Mouse (Mus musculus) midbrain, embryonic 15.5 days (tissue): ENCODE results near the gene Fhl1. TPM values are rescaled to one million over a fixed set of nuclear protein-coding genes. Genes with fewer than 3 reads are reported as not detected.

ENCODE experiments used
- ATAC-seq: fragments of 200-750 bp; cut with Nextera tagmentation; replicated peaks from 2 replicates; pipeline ENCODE4 v1.8.0; 2017; ENCODE audit warnings: moderate TSS enrichment
- H3K27ac ChIP-seq: fragments of 300-500 bp; sonication (generic); 2 replicates; pipeline ENCODE4 v1.5.1; 2015; ENCODE audit warnings: mild to moderate bottlenecking, inconsistent platforms
- H3K27me3 ChIP-seq: fragments of 300-500 bp; sonication (generic); replicated peaks from 2 replicates; pipeline ENCODE4 v1.6.1; 2015; ENCODE audit warnings: inconsistent platforms
- H3K36me3 ChIP-seq: fragments of 300-500 bp; sonication (generic); replicated peaks from 2 replicates; pipeline ENCODE4 v1.6.1; 2015; ENCODE audit warnings: inconsistent platforms
- H3K4me1 ChIP-seq: fragments of 300-500 bp; sonication (generic); 2 replicates; pipeline ENCODE4 v1.6.1; 2015; ENCODE audit warnings: inconsistent platforms
- H3K4me2 ChIP-seq: fragments of 300-500 bp; sonication (generic); 2 replicates; pipeline ENCODE4 v1.6.1; 2015; ENCODE audit warnings: inconsistent platforms, mild to moderate bottlenecking, moderate library complexity
- H3K4me3 ChIP-seq: fragments of 300-500 bp; sonication (generic); 2 replicates; pipeline ENCODE4 v1.5.1; 2015; ENCODE audit warnings: mild to moderate bottlenecking, inconsistent platforms
- H3K9ac ChIP-seq: fragments of 300-500 bp; sonication (generic); 2 replicates; pipeline ENCODE4 v1.6.1; 2015; ENCODE audit warnings: mild to moderate bottlenecking, inconsistent platforms
- H3K9me3 ChIP-seq: fragments of 300-500 bp; sonication (generic); 2 replicates; pipeline ENCODE4 v1.6.1; 2016; ENCODE audit warnings: inconsistent platforms
- WGBS: fragments of 180-500 bp; shearing (Covaris S2); methylation state at CpG from one replicate; pipeline ENCODE4 v1.1.7; 2015; ENCODE audit warnings: mixed read lengths; 5-methylcytosine and 5-hydroxymethylcytosine counted together
- polyA plus RNA-seq: library from polyadenylated mRNA; unstranded; fragments of >200 nt; fragmentation: Nextera tagmentation; extraction: Ambion mirVana; gene quantifications from 2 replicates; pipeline ENCODE4 v1.2.1, GENCODE M21; 2015

The Fhl1 gene
- polyA plus RNA-seq, 1 experiment from 2014 or later = 177 TPM

DNA sequence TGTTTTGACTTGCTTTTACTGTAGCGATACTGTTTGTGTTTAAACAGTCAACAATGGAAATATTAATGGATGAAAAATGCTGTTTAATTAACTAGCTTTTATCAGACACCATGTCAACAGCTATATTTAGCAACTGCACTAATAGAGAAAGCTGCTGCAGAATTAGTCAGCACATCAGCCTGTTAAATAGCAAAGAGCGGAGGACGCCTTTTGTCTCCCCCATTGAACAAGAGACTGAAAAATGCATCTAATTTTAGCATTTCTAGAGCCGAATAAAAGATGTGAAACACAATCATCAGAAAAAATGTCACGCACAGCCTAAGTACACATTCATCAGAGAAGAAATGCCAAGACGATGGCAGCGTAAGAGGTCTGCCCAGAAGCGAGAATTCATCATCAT lies 9.0 kb upstream of the Fhl1 start:
- H3K4me2 ChIP-seq = no peak overlapping the region
- WGBS = 55% methylated on average over 8 of the region's 8 CpGs
- H3K9ac ChIP-seq = no peak overlapping the region
- no peaks in the 10 kb centered on the region for H3K36me3 ChIP-seq
- H3K27ac ChIP-seq = peak overlapping the region; percentile 60
- H3K27me3 ChIP-seq = no peaks in the 10 kb centered on the region
- H3K4me1 ChIP-seq = no peaks in the 10 kb centered on the region
- no peak overlapping the region for H3K4me3 ChIP-seq
- H3K9me3 ChIP-seq = no peaks in the 10 kb centered on the region
- ATAC-seq = peak; percentile 42; the same call in 1 of the 2 replicates

- no peak for ATAC-seq
- H3K36me3 ChIP-seq = no peaks in the 10 kb centered on the region
- 76% methylated on average over 3 of the region's 3 CpGs for WGBS
Observed at GRCm38 (mm10) chrX:56728507-56728906, 3.1 kb upstream of the Fhl1 start.

GRCm38 (mm10) chrX:56730828-56731305 lies 720 bp upstream of the Fhl1 start:
- Histone ChIP-seq H3K27ac (peak overlapping the region; percentile 89), H3K9ac (peak overlapping the region; percentile 76), H3K4me3 (peak overlapping the region; percentile 65), H3K27me3 (no peaks in the 10 kb centered on the region), H3K36me3 (no peaks in the 10 kb centered on the region), H3K9me3 (no peaks in the 10 kb centered on the region), H3K4me1 (peaks cover 4% of the 10 kb centered on the region; the same call in 1 of the 2 replicates), H3K4me2 (peak overlapping the region; percentile 50)
- WGBS = 28% methylated on average over 10 of the region's 10 CpGs
- peak; percentile 66 for ATAC-seq

More at GRCm38 (mm10) chrX:56728507-56728906, 3.1 kb upstream of the Fhl1 start:
- Histone ChIP-seq H3K27ac (no peak overlapping the region), H3K9ac (no peak overlapping the region), H3K27me3 (no peaks in the 10 kb centered on the region), H3K9me3 (no peaks in the 10 kb centered on the region), H3K4me2 (no peak overlapping the region), H3K4me3 (no peak overlapping the region), H3K4me1 (peaks cover 4% of the 10 kb centered on the region; the same call in 1 of the 2 replicates)

DNA sequence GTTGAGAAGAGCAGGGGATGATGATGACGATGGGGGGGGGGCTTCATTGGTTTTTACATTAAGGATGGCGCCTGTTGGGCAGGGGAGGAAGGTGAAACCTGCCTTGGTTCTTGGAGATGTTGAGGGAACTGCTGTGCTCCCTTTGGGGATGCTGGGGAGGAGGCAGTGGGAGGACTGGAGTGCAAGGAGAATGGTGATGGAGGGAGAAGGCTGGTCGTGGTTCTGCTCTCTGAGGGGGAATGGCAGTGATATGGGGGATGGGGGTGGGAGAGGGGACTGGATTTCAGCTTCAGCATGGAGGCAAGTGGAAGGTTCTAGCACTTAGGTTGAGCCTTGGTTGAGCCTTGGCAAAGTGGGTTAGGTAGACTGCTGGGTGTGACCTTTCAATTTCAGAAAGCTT lies 814 bp downstream of the Fhl1 start:
- Histone ChIP-seq H3K36me3 (no peaks in the 10 kb centered on the region), H3K4me1 (peaks cover 4% of the 10 kb centered on the region; the same call in 1 of the 2 replicates), H3K27ac (peak overlapping the region; percentile 89), H3K4me3 (peak overlapping the region; percentile 65), H3K4me2 (peak overlapping the region; percentile 50), H3K9me3 (no peaks in the 10 kb centered on the region), H3K9ac (peak overlapping the region; percentile 76), H3K27me3 (no peaks in the 10 kb centered on the region)
- WGBS = 7% methylated on average over 3 of the region's 3 CpGs
- no peak for ATAC-seq

- Histone ChIP-seq H3K36me3 (no peaks in the 10 kb centered on the region), H3K27me3 (no peaks in the 10 kb centered on the region), H3K4me1 (peaks cover 4% of the 10 kb centered on the region; the same call in 1 of the 2 replicates), H3K9ac (no peak overlapping the region), H3K9me3 (no peaks in the 10 kb centered on the region), H3K4me2 (no peak overlapping the region; the same call in 1 of the 2 replicates), H3K27ac (no peak overlapping the region), H3K4me3 (no peak overlapping the region)
- ATAC-seq = no peak
- WGBS = 33% methylated on average over 5 of the region's 5 CpGs
Observed at GRCm38 (mm10) chrX:56734436-56734835, 2.8 kb downstream of the Fhl1 start.

- Histone ChIP-seq H3K4me1 (no peaks in the 10 kb centered on the region), H3K9me3 (no peaks in the 10 kb centered on the region), H3K4me3 (no peak overlapping the region), H3K27ac (no peak overlapping the region), H3K27me3 (no peaks in the 10 kb centered on the region), H3K36me3 (no peaks in the 10 kb centered on the region), H3K4me2 (no peak overlapping the region), H3K9ac (no peak overlapping the region)
- WGBS = 70% methylated on average over 1 of the region's 1 CpGs
- ATAC-seq = no peak
Observed at GRCm38 (mm10) chrX:56736226-56736625, 4.6 kb downstream of the Fhl1 start.

- WGBS = 70% methylated on average over 5 of the region's 5 CpGs
- no peaks in the 10 kb centered on the region for H3K4me1 ChIP-seq
- no peaks in the 10 kb centered on the region for H3K27me3 ChIP-seq
- ATAC-seq = no peak
- no peaks in the 10 kb centered on the region for H3K9me3 ChIP-seq
- H3K4me2 ChIP-seq = no peak overlapping the region
- no peak overlapping the region for H3K9ac ChIP-seq
- H3K4me3 ChIP-seq = no peak overlapping the region
- no peaks in the 10 kb centered on the region for H3K36me3 ChIP-seq
- H3K27ac ChIP-seq = no peak overlapping the region
Observed at GRCm38 (mm10) chrX:56737848-56738554, 6.4 kb downstream of the Fhl1 start.

DNA sequence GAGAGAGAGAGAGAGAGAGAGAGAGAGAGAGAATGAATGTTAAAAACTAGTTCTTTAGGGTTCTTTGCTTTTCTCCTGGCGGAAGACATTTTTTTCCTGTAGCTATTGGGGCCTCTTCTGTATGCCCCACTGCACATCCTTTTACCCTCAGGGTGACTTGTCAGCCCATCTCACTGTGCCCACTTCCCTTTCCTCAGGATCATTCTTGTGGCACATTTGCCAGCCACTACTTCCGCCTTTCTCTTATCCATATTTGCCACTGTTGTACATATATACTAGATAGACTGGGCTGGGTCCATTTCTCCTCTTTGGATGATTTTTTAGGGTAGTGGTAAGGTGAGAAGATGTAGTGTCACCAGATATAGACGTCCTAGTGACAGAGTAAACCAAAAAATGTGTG lies 9.8 kb downstream of the Fhl1 start:
- ATAC-seq = no peak
- Histone ChIP-seq H3K9me3 (no peaks in the 10 kb centered on the region), H3K27ac (no peak overlapping the region), H3K27me3 (no peaks in the 10 kb centered on the region), H3K4me2 (no peak overlapping the region), H3K4me1 (no peaks in the 10 kb centered on the region), H3K9ac (no peak overlapping the region), H3K4me3 (no peak overlapping the region), H3K36me3 (no peaks in the 10 kb centered on the region)
- 67% methylated on average over 3 of the region's 3 CpGs for WGBS

DNA sequence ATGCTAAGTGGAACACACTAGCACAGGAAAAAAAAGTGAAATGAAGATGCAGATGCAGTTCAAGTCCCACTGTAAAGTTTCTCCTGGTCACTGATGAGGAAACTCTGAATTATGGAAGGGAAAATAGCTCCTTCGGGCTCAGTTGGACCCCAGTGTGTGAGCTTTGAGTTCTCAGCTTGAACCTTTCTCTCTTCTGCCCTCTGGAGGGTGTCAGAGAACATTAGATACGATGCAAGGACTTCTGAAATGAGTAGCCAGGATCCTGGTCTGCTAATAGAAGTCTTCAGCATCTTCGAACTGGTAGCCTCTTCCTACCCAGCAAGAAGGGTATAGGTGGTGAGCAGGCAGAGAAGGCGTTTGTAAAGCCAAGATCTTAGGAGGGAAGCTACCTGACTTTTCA lies 19.9 kb downstream of the Fhl1 start:
- 58% methylated on average over 4 of the region's 4 CpGs for WGBS
- Histone ChIP-seq H3K27me3 (no peaks in the 10 kb centered on the region), H3K9ac (no peak overlapping the region), H3K9me3 (no peaks in the 10 kb centered on the region), H3K4me1 (no peaks in the 10 kb centered on the region), H3K27ac (no peak overlapping the region), H3K36me3 (no peaks in the 10 kb centered on the region), H3K4me3 (no peak overlapping the region), H3K4me2 (no peak overlapping the region)
- no peak for ATAC-seq

GRCm38 (mm10) chrX:56752144-56752543 lies 20.6 kb downstream of the Fhl1 start:
- 77% methylated on average over 6 of the region's 6 CpGs for WGBS
- no peaks in the 10 kb centered on the region for H3K9me3 ChIP-seq
- H3K4me2 ChIP-seq = no peak overlapping the region
- no peak overlapping the region for H3K27ac ChIP-seq
- H3K36me3 ChIP-seq = no peaks in the 10 kb centered on the region
- no peaks in the 10 kb centered on the region for H3K4me1 ChIP-seq
- H3K4me3 ChIP-seq = no peak overlapping the region
- no peak for ATAC-seq
- H3K9ac ChIP-seq = no peak overlapping the region
- no peaks in the 10 kb centered on the region for H3K27me3 ChIP-seq

DNA sequence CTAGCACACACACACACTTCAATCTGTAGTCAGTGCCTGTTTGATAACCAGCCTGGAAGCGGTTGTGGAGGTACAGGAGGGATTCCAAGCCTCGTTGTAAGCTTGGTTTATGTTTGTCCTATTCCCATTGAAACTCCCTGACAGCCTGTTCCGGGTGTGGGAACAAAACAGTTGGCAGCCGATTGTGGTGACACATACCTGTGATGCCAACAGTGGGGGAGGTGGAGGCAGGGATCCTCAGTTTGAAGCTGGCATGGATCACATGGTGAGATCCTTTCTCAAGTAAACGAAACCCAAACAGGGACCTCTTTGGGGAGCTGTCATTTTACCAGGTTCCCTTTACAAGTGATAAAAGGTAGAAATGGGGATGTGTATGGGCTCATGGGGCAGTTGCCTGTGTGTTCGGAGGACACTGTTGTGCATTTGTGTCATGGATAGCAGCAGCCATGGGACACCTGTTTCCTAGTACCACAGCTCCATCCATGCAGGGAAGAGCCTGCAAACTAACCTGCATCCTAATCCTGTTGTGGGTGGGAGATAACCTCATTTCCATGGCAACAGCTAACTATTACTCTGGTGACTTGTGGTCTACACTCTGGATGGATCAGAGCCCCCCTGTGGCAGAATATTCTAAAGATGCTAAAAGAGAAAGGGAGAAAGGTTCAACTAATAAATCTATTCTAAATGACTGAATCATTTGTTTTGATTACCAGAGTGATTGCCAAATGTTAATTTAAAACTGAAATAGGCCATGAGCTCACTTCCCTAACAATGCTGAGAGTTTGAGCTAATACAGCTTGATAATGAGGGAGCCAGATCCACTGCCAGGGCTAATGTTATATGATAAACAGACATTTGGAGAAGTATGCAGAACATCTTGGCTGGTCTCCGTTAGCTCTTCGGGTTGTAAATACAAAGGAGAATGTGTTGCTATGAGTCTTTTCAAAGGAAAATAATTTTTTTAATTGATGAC lies 22.0 kb downstream of the Fhl1 start:
- no peaks in the 10 kb centered on the region for H3K9me3 ChIP-seq
- no peak overlapping the region for H3K4me3 ChIP-seq
- no peaks in the 10 kb centered on the region for H3K36me3 ChIP-seq
- no peak overlapping the region for H3K9ac ChIP-seq
- 75% methylated on average over 8 of the region's 8 CpGs for WGBS
- H3K27ac ChIP-seq = no peak overlapping the region
- no peak overlapping the region for H3K4me2 ChIP-seq
- H3K27me3 ChIP-seq = no peaks in the 10 kb centered on the region
- no peaks in the 10 kb centered on the region for H3K4me1 ChIP-seq
- ATAC-seq = no peak

- no peak overlapping the region for H3K9ac ChIP-seq
- H3K9me3 ChIP-seq = no peaks in the 10 kb centered on the region
- no peak overlapping the region for H3K4me2 ChIP-seq
- no peaks in the 10 kb centered on the region for H3K27me3 ChIP-seq
- H3K36me3 ChIP-seq = no peaks in the 10 kb centered on the region
- no peak overlapping the region for H3K4me3 ChIP-seq
- no peaks in the 10 kb centered on the region for H3K4me1 ChIP-seq
- 46% methylated on average over 2 of the region's 2 CpGs for WGBS
- H3K27ac ChIP-seq = no peak overlapping the region
- no peak for ATAC-seq
Observed at GRCm38 (mm10) chrX:56755646-56756045, 24.1 kb downstream of the Fhl1 start.
